Mouse (Mus musculus): ENCODE measurements around the gene Ndfip2. TPM values are rescaled to one million over a fixed set of nuclear protein-coding genes. Genes with fewer than 3 reads are reported as not detected.

Ndfip2 gene
- polyA plus RNA-seq, 1 experiment from 2014 or later: 67.3 TPM

DNA sequence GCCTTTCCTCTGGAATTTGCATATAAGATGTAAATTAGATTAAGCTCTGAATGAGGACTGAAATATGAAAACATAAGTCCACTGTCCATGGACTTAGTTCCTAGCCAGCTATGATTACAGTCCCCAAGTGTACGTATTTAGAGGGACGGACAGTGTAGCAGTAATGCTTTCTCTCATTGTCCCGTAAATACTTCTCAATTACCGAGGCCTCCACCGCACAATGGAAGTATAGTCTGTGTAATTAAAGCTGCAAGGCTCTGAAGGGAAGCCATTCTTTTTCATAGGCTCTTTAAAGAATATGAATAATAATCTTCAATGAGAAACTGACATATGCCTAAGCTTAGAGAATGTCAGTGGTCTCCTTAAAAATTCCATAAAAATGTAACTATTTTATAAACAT is 64.5 kb downstream of the Ndfip2 start:
- Histone ChIP-seq H3K27ac (ENCODE audit: low read depth, low read length) (no peak overlapping the region), H3K9ac (ENCODE audit: low read depth, low read length) (no peak overlapping the region), H3K4me3 (ENCODE audit: low read length) (no peak overlapping the region), H3K36me3 (ENCODE audit: control insufficient read depth, insufficient read depth, low read length) (no peaks in the 10 kb centered on the region), H3K4me2 (replicated peaks; ENCODE audit: low read depth, low read length) (no peak overlapping the region), H3K9me3 (ENCODE audit: control insufficient read depth, low read length) (no peaks in the 10 kb centered on the region), H3K4me1 (ENCODE audit: control insufficient read depth, insufficient read depth, low read length) (no peaks in the 10 kb centered on the region), H3K27me3 (ENCODE audit: control insufficient read depth, insufficient read depth, low read length) (no peaks in the 10 kb centered on the region)
- 80% methylated on average over 5 of the region's 5 CpGs for WGBS
- ATAC-seq (ENCODE audit: low FRiP score, low TSS enrichment): no peak

GRCm38 (mm10) chr14:105323448-105323847 is 65.1 kb downstream of the Ndfip2 start:
- H3K9ac ChIP-seq (ENCODE audit: low read depth, low read length): no peak overlapping the region
- peak overlapping the region; percentile 10; the same call in 1 of the 2 replicates for H3K27ac ChIP-seq (ENCODE audit: low read depth, low read length)
- H3K4me2 ChIP-seq (replicated peaks; ENCODE audit: low read depth, low read length): no peak overlapping the region
- H3K4me3 ChIP-seq (ENCODE audit: low read length): no peak overlapping the region
- WGBS: 63% methylated on average over 9 of the region's 9 CpGs
- H3K9me3 ChIP-seq (ENCODE audit: control insufficient read depth, low read length): no peaks in the 10 kb centered on the region
- H3K4me1 ChIP-seq (ENCODE audit: control insufficient read depth, insufficient read depth, low read length): no peaks in the 10 kb centered on the region
- H3K36me3 ChIP-seq (ENCODE audit: control insufficient read depth, insufficient read depth, low read length): no peaks in the 10 kb centered on the region
- H3K27me3 ChIP-seq (ENCODE audit: control insufficient read depth, insufficient read depth, low read length): no peaks in the 10 kb centered on the region
- peak; percentile 70; the same call in 1 of the 2 replicates for ATAC-seq (ENCODE audit: low FRiP score, low TSS enrichment)

GRCm38 (mm10) chr14:105328397-105329302 is 70.3 kb downstream of the Ndfip2 start:
- WGBS: 15% methylated on average over 13 of the region's 13 CpGs
- peak overlapping the region; percentile 41 for H3K4me2 ChIP-seq (replicated peaks; ENCODE audit: low read depth, low read length)
- ATAC-seq (ENCODE audit: low FRiP score, low TSS enrichment): peak; percentile 87
- H3K9ac ChIP-seq (ENCODE audit: low read depth, low read length): 0 out of 2 replicates have a peak overlapping the region, but pooled peaks have one; percentile 9
- H3K27ac ChIP-seq (ENCODE audit: low read depth, low read length): peak overlapping the region; percentile 67; the same call in 1 of the 2 replicates
- H3K27me3 ChIP-seq (ENCODE audit: control insufficient read depth, insufficient read depth, low read length): no peaks in the 10 kb centered on the region
- H3K4me1 ChIP-seq (ENCODE audit: control insufficient read depth, insufficient read depth, low read length): peaks cover 6% of the 10 kb centered on the region; the same call in 1 of the 2 replicates
- peak overlapping the region; percentile 4; the same call in 1 of the 2 replicates for H3K4me3 ChIP-seq (ENCODE audit: low read length)
- no peaks in the 10 kb centered on the region for H3K36me3 ChIP-seq (ENCODE audit: control insufficient read depth, insufficient read depth, low read length)
- H3K9me3 ChIP-seq (ENCODE audit: control insufficient read depth, low read length): no peaks in the 10 kb centered on the region

DNA sequence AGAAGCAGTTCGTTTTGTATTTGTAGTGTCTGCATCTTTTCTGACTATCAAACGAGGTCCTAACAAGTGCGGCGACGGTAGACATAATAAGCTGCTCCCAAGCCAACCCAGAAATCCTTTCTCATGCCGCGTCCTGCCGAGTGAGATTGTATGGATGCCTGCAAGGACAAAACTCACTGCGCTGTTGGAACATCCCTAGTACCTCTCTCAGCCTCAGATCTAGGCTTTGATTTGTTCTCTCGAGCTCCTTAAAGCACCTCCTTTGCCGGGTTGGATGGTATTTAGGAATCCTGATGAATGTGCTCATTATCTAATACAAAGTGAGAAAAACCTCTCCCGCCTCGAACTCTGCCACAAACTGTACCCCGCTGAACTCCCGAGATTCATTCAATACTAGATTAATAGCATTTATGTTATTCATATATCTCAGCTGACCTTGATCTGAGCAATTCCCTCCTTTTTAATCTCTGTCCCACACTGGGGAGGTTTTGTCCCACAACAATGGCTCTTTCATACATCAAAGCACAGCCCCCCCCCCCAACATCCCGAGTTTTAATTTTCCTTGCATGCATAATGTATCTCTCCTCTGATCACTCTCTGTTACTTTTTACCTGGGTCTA is 75.2 kb downstream of the Ndfip2 start:
- Histone ChIP-seq H3K27me3 (ENCODE audit: control insufficient read depth, insufficient read depth, low read length) (no peaks in the 10 kb centered on the region), H3K9me3 (ENCODE audit: control insufficient read depth, low read length) (no peaks in the 10 kb centered on the region), H3K4me2 (replicated peaks; ENCODE audit: low read depth, low read length) (no peak overlapping the region), H3K4me1 (ENCODE audit: control insufficient read depth, insufficient read depth, low read length) (peaks cover 6% of the 10 kb centered on the region; the same call in 1 of the 2 replicates), H3K4me3 (ENCODE audit: low read length) (no peak overlapping the region), H3K9ac (ENCODE audit: low read depth, low read length) (no peak overlapping the region), H3K36me3 (ENCODE audit: control insufficient read depth, insufficient read depth, low read length) (no peaks in the 10 kb centered on the region), H3K27ac (ENCODE audit: low read depth, low read length) (no peak overlapping the region)
- no peak for ATAC-seq (ENCODE audit: low FRiP score, low TSS enrichment)
- WGBS: 73% methylated on average over 16 of the region's 16 CpGs

DNA sequence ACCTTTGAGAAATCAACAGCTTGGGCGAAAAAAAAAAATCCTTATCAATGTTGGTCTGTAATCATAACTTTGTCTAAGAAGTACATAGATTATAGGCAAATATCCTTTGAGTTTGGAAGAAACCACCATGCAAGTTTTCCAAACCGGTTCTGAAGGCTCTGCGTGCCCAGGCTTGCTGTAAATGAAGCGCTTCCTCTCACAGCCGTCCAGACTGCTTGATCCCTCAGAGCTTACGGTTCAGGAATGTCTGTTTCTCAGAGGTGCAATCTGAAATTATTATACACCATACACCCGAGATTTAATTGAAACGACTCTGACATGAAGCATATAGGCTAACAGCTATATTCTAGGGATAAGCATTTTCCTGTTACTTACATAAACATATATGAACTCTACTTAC is 83.4 kb downstream of the Ndfip2 start:
- no peaks in the 10 kb centered on the region for H3K9me3 ChIP-seq (ENCODE audit: control insufficient read depth, low read length)
- ATAC-seq (ENCODE audit: low FRiP score, low TSS enrichment): no peak
- H3K4me1 ChIP-seq (ENCODE audit: control insufficient read depth, insufficient read depth, low read length): no peaks in the 10 kb centered on the region
- H3K9ac ChIP-seq (ENCODE audit: low read depth, low read length): no peak overlapping the region
- H3K27me3 ChIP-seq (ENCODE audit: control insufficient read depth, insufficient read depth, low read length): no peaks in the 10 kb centered on the region
- no peaks in the 10 kb centered on the region for H3K36me3 ChIP-seq (ENCODE audit: control insufficient read depth, insufficient read depth, low read length)
- H3K4me2 ChIP-seq (replicated peaks; ENCODE audit: low read depth, low read length): no peak overlapping the region
- WGBS: 71% methylated on average over 8 of the region's 8 CpGs
- no peak overlapping the region for H3K27ac ChIP-seq (ENCODE audit: low read depth, low read length)
- no peak overlapping the region for H3K4me3 ChIP-seq (ENCODE audit: low read length)

GRCm38 (mm10) chr14:105354121-105354520 is 95.7 kb downstream of the Ndfip2 start:
- Histone ChIP-seq H3K27me3 (ENCODE audit: control insufficient read depth, insufficient read depth, low read length) (no peaks in the 10 kb centered on the region), H3K9me3 (ENCODE audit: control insufficient read depth, low read length) (no peaks in the 10 kb centered on the region), H3K4me3 (ENCODE audit: low read length) (no peak overlapping the region), H3K36me3 (ENCODE audit: control insufficient read depth, insufficient read depth, low read length) (no peaks in the 10 kb centered on the region), H3K4me1 (ENCODE audit: control insufficient read depth, insufficient read depth, low read length) (no peaks in the 10 kb centered on the region), H3K27ac (ENCODE audit: low read depth, low read length) (no peak overlapping the region), H3K9ac (ENCODE audit: low read depth, low read length) (no peak overlapping the region), H3K4me2 (replicated peaks; ENCODE audit: low read depth, low read length) (no peak overlapping the region)
- 36% methylated on average over 11 of the region's 11 CpGs for WGBS
- no peak for ATAC-seq (ENCODE audit: low FRiP score, low TSS enrichment)

Other genes with a start within 250 kb of the Ndfip2 start
- 50.1 and 51.7 TPM in 2 replicates for gene Rbm26, start 81.2 kb upstream of the Ndfip2 start, polyA plus RNA-seq (2014; fragmentation: Nextera tagmentation; extraction: Ambion mirVana)

Measured in kidney, embryonic 14.5 days (tissue).